Comparison of ENCODE assay signal across 23 mouse cellular contexts in genomic region chr4:106462524-106462923, GRCm38 (mm10). TPM values are rescaled to one million over a fixed set of nuclear protein-coding genes. Genes with fewer than 3 reads are reported as not detected.
DNase-seq lines count a peak whose midpoint lies in the region; ATAC-seq and TF ChIP-seq lines count a peak whose summit lies in the region.
"Had no signal": no experiment of that assay in that cellular context is flagged by ENCODE, and none has a peak within 500 bp of the region (broad histone marks: within the 10 kb centered on the region; RNA-seq: fewer than 3 reads in every experiment).

No protein-coding gene starts in this region.

- WGBS in forebrain, embryonic 10.5 days, result 83% methylated on average over 5 of the region's 5 CpGs
- 75% methylated on average over 5 of the region's 5 CpGs for WGBS in forebrain, embryonic 14.5 days
- WGBS in intestine, postnatal 0 days, result 36% methylated on average over 5 of the region's 5 CpGs
- WGBS in liver, postnatal 0 days (ENCODE audit: insufficient replicate concordance), result 32% methylated on average over 5 of the region's 5 CpGs

- no peak for TF ChIP-seq CTCF in MEL (IDR thresholded peaks at IDR 0.05 in 2 of 3, conservative IDR thresholded peaks at IDR 0.05 in 1 of 3; ENCODE audit: control insufficient read depth in 1 of 3, insufficient read depth in 1 of 3, low read depth in 2 of 3, low read length in 3 of 3, poor library complexity in 1 of 3, severe bottlenecking in 1 of 3)
- TF ChIP-seq CTCF in intestine, postnatal 0 days (IDR thresholded peaks at IDR 0.05; ENCODE audit: low read depth), result no peak
- no peak for TF ChIP-seq CTCF in liver, postnatal 0 days (IDR thresholded peaks at IDR 0.05; ENCODE audit: low read depth)

- H3K36me3 ChIP-seq in forebrain, embryonic 10.5 days (replicated peaks), result no peaks in the 10 kb centered on the region
- no peaks in the 10 kb centered on the region for H3K36me3 ChIP-seq in forebrain, embryonic 14.5 days (ENCODE audit: control insufficient read depth, insufficient read depth, low read length)
- H3K36me3 ChIP-seq in MEL (ENCODE audit: control insufficient read depth in 1 of 2, insufficient read depth in 2 of 2, low read length in 2 of 2), result peaks cover 8 to 13% of the 10 kb centered on the region in 2 experiments
- peaks cover 15% of the 10 kb centered on the region; the same call in 1 of the 2 replicates for H3K36me3 ChIP-seq in intestine, postnatal 0 days (ENCODE audit: control insufficient read depth, insufficient read depth)
- 0 out of 2 replicates have a peak, but pooled peaks cover 3% of the 10 kb centered on the region for H3K36me3 ChIP-seq in liver, postnatal 0 days (replicated peaks; ENCODE audit: insufficient read depth, low read length)
- H3K36me3 ChIP-seq: embryonic facial prominence, embryonic 13.5 days; limb, embryonic 10.5 days had no signal

- TF ChIP-seq POLR2A in MEL (IDR thresholded peaks at IDR 0.05; ENCODE audit: control insufficient read depth in 1 of 2, insufficient read depth in 1 of 2, low read depth in 1 of 2, low read length in 2 of 2, poor library complexity in 1 of 2), result no peak

- H3K9ac ChIP-seq in forebrain, embryonic 14.5 days (ENCODE audit: low read length), result no peak overlapping the region
- peak overlapping the region; percentile 35 for H3K9ac ChIP-seq in MEL (ENCODE audit: control insufficient read depth, low read depth, low read length, poor library complexity, severe bottlenecking)
- H3K9ac ChIP-seq in intestine, postnatal 0 days (ENCODE audit: low read depth, low read length), result no peak overlapping the region
- H3K9ac ChIP-seq in liver, postnatal 0 days (replicated peaks), result no peak overlapping the region
- H3K9ac ChIP-seq: hindbrain, embryonic 14.5 days had no signal

- H3K79me2 ChIP-seq in MEL (ENCODE audit: control insufficient read depth, insufficient read depth, low read length, poor library complexity), result peaks cover 36% of the 10 kb centered on the region

- TF ChIP-seq RAD21 in MEL (IDR thresholded peaks at IDR 0.05; ENCODE audit: low read depth, low read length), result no peak

- no peak overlapping the region for H3K4me2 ChIP-seq in forebrain, embryonic 14.5 days (ENCODE audit: low read length)
- H3K4me2 ChIP-seq in intestine, postnatal 0 days (replicated peaks; ENCODE audit: low read depth), result peak overlapping the region; percentile 87
- H3K4me2 ChIP-seq in liver, postnatal 0 days (ENCODE audit: low read depth, low read length), result peak overlapping the region; percentile 67
- H3K4me2 ChIP-seq: heart, embryonic 11.5 days had no signal

- peaks cover 27% of the 10 kb centered on the region for H3K4me1 ChIP-seq in forebrain, embryonic 10.5 days
- peaks cover 8% of the 10 kb centered on the region for H3K4me1 ChIP-seq in forebrain, embryonic 14.5 days (ENCODE audit: control insufficient read depth, insufficient read depth, low read length)
- H3K4me1 ChIP-seq in MEL (ENCODE audit: control insufficient read depth in 1 of 2, insufficient read depth in 2 of 2, low read length in 2 of 2), result peaks cover 2 to 24% of the 10 kb centered on the region in 2 experiments; a peak in 3 of 4 replicates
- peaks cover 4% of the 10 kb centered on the region for H3K4me1 ChIP-seq in intestine, postnatal 0 days (replicated peaks; ENCODE audit: control insufficient read depth, insufficient read depth, low read length)
- no peaks in the 10 kb centered on the region; the same call in 1 of the 2 replicates for H3K4me1 ChIP-seq in liver, postnatal 0 days (ENCODE audit: insufficient read depth)

- ATAC-seq in forebrain, embryonic 14.5 days, result no peak
- ATAC-seq in intestine, postnatal 0 days, result no peak
- ATAC-seq in liver, postnatal 0 days, result no peak
- ATAC-seq: midbrain, embryonic 16.5 days had no signal

- 0 out of 4 replicates have a peak, but pooled peaks of 1 of the 2 experiments have one; percentile 11 for TF ChIP-seq EP300 in MEL (IDR thresholded peaks at IDR 0.05; ENCODE audit: low read depth in 1 of 2, low read length in 2 of 2)
- no peak for TF ChIP-seq EP300 in liver, postnatal 0 days (IDR thresholded peaks at IDR 0.05; ENCODE audit: low read depth)

- no peaks in the 10 kb centered on the region for H3K9me3 ChIP-seq in forebrain, embryonic 10.5 days
- no peaks in the 10 kb centered on the region for H3K9me3 ChIP-seq in forebrain, embryonic 14.5 days (replicated peaks; ENCODE audit: control insufficient read depth, low read length)
- H3K9me3 ChIP-seq in MEL (replicated peaks; ENCODE audit: insufficient read depth, low read length), result no peaks in the 10 kb centered on the region
- no peaks in the 10 kb centered on the region for H3K9me3 ChIP-seq in intestine, postnatal 0 days (ENCODE audit: control insufficient read depth)
- H3K9me3 ChIP-seq in liver, postnatal 0 days (ENCODE audit: low read length), result no peaks in the 10 kb centered on the region
- H3K9me3 ChIP-seq: embryonic facial prominence, embryonic 13.5 days; limb, embryonic 10.5 days had no signal

- DNase-seq in forebrain, embryonic 10.5 days (ENCODE audit: extremely low spot score, low spot score), result no peak
- no peak for DNase-seq in forebrain, embryonic 14.5 days (ENCODE audit: low spot score)
- peak; percentile 56 for DNase-seq in MEL (ENCODE audit: low read depth, low spot score)
- no peak for DNase-seq in liver, postnatal 0 days
- DNase-seq in Muller cell, postnatal 12 days (ENCODE audit: inconsistent ontology term), result no peak
- DNase-seq in layer of hippocampus, postnatal 25 days (ENCODE audit: extremely low spot score in 1 of 2, low spot score in 1 of 2), result no peak
- no peak for DNase-seq in testis, postnatal 14 days (ENCODE audit: low spot score)
- DNase-seq: adrenal gland, adult 8-10 months; cerebellum, adult 9-11 months; heart, postnatal 14 days; layer of hippocampus, adult 9-11 months; lung, adult 2 months; thymus, adult 18-20 months had no signal

- H3K27me3 ChIP-seq in forebrain, embryonic 10.5 days (ENCODE audit: poor library complexity, severe bottlenecking), result peaks cover 44% of the 10 kb centered on the region
- peaks cover 20% of the 10 kb centered on the region for H3K27me3 ChIP-seq in forebrain, embryonic 14.5 days (replicated peaks; ENCODE audit: control insufficient read depth, insufficient read depth, low read length)
- H3K27me3 ChIP-seq in MEL (ENCODE audit: control insufficient read depth in 1 of 2, insufficient read depth in 2 of 2, low read length in 2 of 2), result no peaks in the 10 kb centered on the region
- H3K27me3 ChIP-seq in intestine, postnatal 0 days (replicated peaks; ENCODE audit: control insufficient read depth, insufficient read depth, low read length), result no peaks in the 10 kb centered on the region
- peaks cover 10% of the 10 kb centered on the region for H3K27me3 ChIP-seq in liver, postnatal 0 days (ENCODE audit: insufficient read depth, low read length)

- 0 out of 2 replicates have a peak overlapping the region, but pooled peaks have one; percentile 59 for H3K4me3 ChIP-seq in forebrain, embryonic 10.5 days
- H3K4me3 ChIP-seq in forebrain, embryonic 14.5 days (ENCODE audit: low read depth, low read length), result no peak overlapping the region
- peak overlapping the region; percentile 53 to 64 for H3K4me3 ChIP-seq in MEL (ENCODE audit: control insufficient read depth in 1 of 2, insufficient read depth in 1 of 2, low read depth in 2 of 2, low read length in 2 of 2)
- peak overlapping the region; percentile 50 for H3K4me3 ChIP-seq in intestine, postnatal 0 days (ENCODE audit: low read depth, low read length)
- H3K4me3 ChIP-seq in liver, postnatal 0 days (ENCODE audit: low read depth, low read length), result peak overlapping the region; percentile 46

- no peak overlapping the region for H3K27ac ChIP-seq in forebrain, embryonic 10.5 days
- H3K27ac ChIP-seq in forebrain, embryonic 14.5 days (ENCODE audit: low read depth, low read length), result no peak overlapping the region
- peak overlapping the region; percentile 14 for H3K27ac ChIP-seq in MEL (ENCODE audit: control insufficient read depth, low read depth, low read length)
- H3K27ac ChIP-seq in intestine, postnatal 0 days (ENCODE audit: low read depth, low read length), result no peak overlapping the region
- no peak overlapping the region for H3K27ac ChIP-seq in liver, postnatal 0 days (ENCODE audit: low read depth)
- H3K27ac ChIP-seq: embryonic facial prominence, embryonic 13.5 days; hindbrain, embryonic 14.5 days; limb, embryonic 10.5 days had no signal

TF ChIP-seq in MEL, 35 proteins besides CTCF, POLR2A, EP300 and RAD21:
- TF ChIP-seq TAL1 (IDR thresholded peaks at IDR 0.05; ENCODE audit: low read length) (peak; percentile 23; the same call in 1 of the 2 replicates), ELF1 (IDR thresholded peaks at IDR 0.05; ENCODE audit: low read depth, low read length) (no peak)

RNA-seq across cellular contexts. Expression of gene Pcsk9, which starts 1.6 kb away (rescaled TPM):
- 5.9 and 6.9 TPM in 2 replicates for polyA plus RNA-seq in forebrain, embryonic 10.5 days (2016; fragmentation: Nextera tagmentation; extraction: Ambion mirVana)
- polyA plus RNA-seq in forebrain, embryonic 14.5 days (2014; fragmentation: Nextera tagmentation; extraction: Ambion mirVana), result 0.43 and 0.54 TPM in 2 replicates
- 96.0 and 106 TPM in 2 replicates for total RNA-seq in MEL (2012; rRNA removed)
- polyA plus RNA-seq in MEL (2012; ENCODE audit: insufficient read depth in 1 of 2, insufficient read length in 2 of 2, low read depth in 1 of 2, low replicate concordance in 2 of 2, missing spikeins in 1 of 2), result 100 to 1,000 TPM in 1 of 2 experiments, not detected in 1; 107 TPM
- 16.8 and 21.2 TPM in 2 replicates for polyA plus RNA-seq in intestine, postnatal 0 days (2015; fragmentation: Nextera tagmentation; extraction: Ambion mirVana)
- polyA plus RNA-seq in liver, postnatal 0 days (2015; fragmentation: Nextera tagmentation; extraction: Ambion mirVana), result 9.0 and 9.8 TPM in 2 replicates
- under 1 TPM; 0.17 to 0.23 TPM for total RNA-seq in layer of hippocampus, postnatal 25 days (2021)
- total RNA-seq: CH12.LX; gastrocnemius, adult 18-20 months; heart, postnatal 14 days had no signal

RNA-seq across cellular contexts. Expression of gene Bsnd, which starts 29.6 kb away (rescaled TPM):
- not detected in 2 replicates for polyA plus RNA-seq in forebrain, embryonic 10.5 days (2016; fragmentation: Nextera tagmentation; extraction: Ambion mirVana)
- not detected in 2 replicates for polyA plus RNA-seq in forebrain, embryonic 14.5 days (2014; fragmentation: Nextera tagmentation; extraction: Ambion mirVana)
- 0.04 TPM in 1 of 2 replicates, not detected in the other for total RNA-seq in MEL (2012; rRNA removed)
- not detected for polyA plus RNA-seq in MEL (2012; ENCODE audit: insufficient read depth in 1 of 2, insufficient read length in 2 of 2, low read depth in 1 of 2, low replicate concordance in 2 of 2, missing spikeins in 1 of 2)
- not detected in 2 replicates for polyA plus RNA-seq in intestine, postnatal 0 days (2015; fragmentation: Nextera tagmentation; extraction: Ambion mirVana)
- not detected in 2 replicates for polyA plus RNA-seq in liver, postnatal 0 days (2015; fragmentation: Nextera tagmentation; extraction: Ambion mirVana)
- total RNA-seq in layer of hippocampus, postnatal 25 days (2021), result not detected
- total RNA-seq: gastrocnemius, adult 18-20 months; heart, postnatal 14 days; left cerebral cortex, adult 8-10 months; neutrophil, adult 5-6 weeks had no signal
- polyA plus RNA-seq: embryonic facial prominence, embryonic 13.5 days; heart, embryonic 11.5 days; hindbrain, embryonic 14.5 days; limb, embryonic 10.5 days; lung, adult 2 months; midbrain, embryonic 16.5 days had no signal
